Mouse (Mus musculus): ENCODE data around the gene 0610037L13Rik.

GRCm38 (mm10) chr4:107900206-107900605, 10.6 kb downstream of the 0610037L13Rik start:
- TF ChIP-seq POLR2AphosphoS2 (IDR thresholded peaks at IDR 0.05; ENCODE audit: low read length) (no peak), EP300 (IDR thresholded peaks at IDR 0.05; ENCODE audit: low read depth in 1 of 2, low read length in 2 of 2) (no peak), POLR2A (IDR thresholded peaks at IDR 0.05; ENCODE audit: control insufficient read depth in 1 of 2, insufficient read depth in 1 of 2, low read depth in 1 of 2, low read length in 2 of 2, poor library complexity in 1 of 2) (no peak), CTCF (IDR thresholded peaks at IDR 0.05 in 2 of 3, conservative IDR thresholded peaks at IDR 0.05 in 1 of 3; ENCODE audit: control insufficient read depth in 1 of 3, insufficient read depth in 1 of 3, low read depth in 2 of 3, low read length in 3 of 3, poor library complexity in 1 of 3, severe bottlenecking in 1 of 3) (no peak), USF1 (IDR thresholded peaks at IDR 0.05; ENCODE audit: low read depth, low read length) (no peak), MAX (IDR thresholded peaks at IDR 0.05; ENCODE audit: low read length) (no peak), GATA1 (IDR thresholded peaks at IDR 0.05; ENCODE audit: low read depth, low read length) (no peak), JUND (IDR thresholded peaks at IDR 0.05; ENCODE audit: low read depth, low read length) (no peak), RCOR1 (IDR thresholded peaks at IDR 0.05; ENCODE audit: low read depth, low read length) (no peak), ZNF384 (IDR thresholded peaks at IDR 0.05; ENCODE audit: low read depth, low read length) (no peak), MEF2A (IDR thresholded peaks at IDR 0.05; ENCODE audit: extremely low read depth, insufficient replicate concordance, low read depth, low read length, poor library complexity, severe bottlenecking) (no peak), TBP (IDR thresholded peaks at IDR 0.05; ENCODE audit: low read depth, low read length) (no peak), MAZ (IDR thresholded peaks at IDR 0.05; ENCODE audit: low read depth, low read length) (no peak)
